ENCODE assay signal across 13 mouse cellular contexts in the genomic region with DNA sequence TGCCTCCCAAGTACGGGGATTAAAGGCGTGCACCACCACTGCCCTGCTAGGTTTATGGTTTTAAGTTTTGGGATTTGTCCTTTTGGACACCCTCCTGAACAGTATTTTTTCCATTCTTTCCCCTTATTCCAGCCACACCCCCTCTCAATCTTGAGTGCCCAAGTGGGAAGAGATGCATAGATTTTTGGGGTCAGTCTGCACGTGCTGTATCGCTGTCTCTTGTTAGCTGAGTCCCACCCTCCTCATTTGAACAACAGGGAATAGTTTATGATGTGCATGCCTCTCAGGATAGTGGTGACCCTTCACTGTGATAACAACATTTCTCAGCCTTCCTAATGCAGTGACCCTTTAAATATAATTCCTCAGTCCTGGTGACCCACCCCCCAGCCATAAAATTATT. TPM values are rescaled to one million over a fixed set of nuclear protein-coding genes. Genes with fewer than 3 reads are reported as not detected.
DNase-seq lines count a peak whose midpoint lies in the region; ATAC-seq and TF ChIP-seq lines count a peak whose summit lies in the region.
"Had no signal": no experiment of that assay in that cellular context is flagged by ENCODE, and none has a peak within 500 bp of the region (broad histone marks: within the 10 kb centered on the region; RNA-seq: fewer than 3 reads in every experiment).

No protein-coding gene starts in this region.

- TF ChIP-seq POLR2A in CH12.LX (IDR thresholded peaks at IDR 0.05; ENCODE audit: low read depth, low read length): no peak

- TF ChIP-seq CTCF in CH12.LX (conservative IDR thresholded peaks at IDR 0.05 in 1 of 2, IDR thresholded peaks at IDR 0.05 in 1 of 2; ENCODE audit: low read depth in 2 of 2, low read length in 2 of 2): no peak

- ATAC-seq in erythroblast, adult 5-6 weeks (replicated peaks; ENCODE audit: low FRiP score, poor library complexity, severe bottlenecking): no peak
- ATAC-seq in intestine, embryonic 14.5 days (replicated peaks; ENCODE audit: low FRiP score, low TSS enrichment, low read depth): no peak
- ATAC-seq in intestine, embryonic 16.5 days: no peak
- ATAC-seq in liver, embryonic 13.5 days (ENCODE audit: low read depth): no peak

- peaks cover 80% of the 10 kb centered on the region for H3K4me1 ChIP-seq in erythroblast, embryonic 14.5 days (ENCODE audit: control insufficient read depth)
- H3K4me1 ChIP-seq in intestine, embryonic 14.5 days (replicated peaks; ENCODE audit: control insufficient read depth, insufficient read depth, low read length): peaks cover 37% of the 10 kb centered on the region
- peaks cover 53% of the 10 kb centered on the region for H3K4me1 ChIP-seq in intestine, embryonic 16.5 days (ENCODE audit: control insufficient read depth, insufficient read depth, low read length)
- peaks cover 13 to 58% of the 10 kb centered on the region in 2 experiments for H3K4me1 ChIP-seq in CH12.LX (ENCODE audit: control insufficient read depth in 1 of 2, insufficient read depth in 2 of 2)
- peaks cover 80% of the 10 kb centered on the region for H3K4me1 ChIP-seq in liver, embryonic 13.5 days (replicated peaks)

- H3K79me2 ChIP-seq in CH12.LX (replicated peaks; ENCODE audit: control insufficient read depth, extremely low read depth, insufficient read depth, poor library complexity, severe bottlenecking): peaks cover 88% of the 10 kb centered on the region

- in situ Hi-C loops in CH12.LX (cut with MboI; ENCODE audit: low pct_ligation_motif_present, low pct_unique_long_range_greater_than_20kb, low sequenced_read_pairs): no loop called here

- 72% methylated on average over 4 of the region's 4 CpGs for WGBS in intestine, embryonic 14.5 days
- WGBS in intestine, embryonic 16.5 days: 60% methylated on average over 4 of the region's 4 CpGs
- 58% methylated on average over 4 of the region's 4 CpGs for WGBS in liver, embryonic 13.5 days (ENCODE audit: insufficient replicate concordance)

- H3K9ac ChIP-seq in intestine, embryonic 14.5 days (ENCODE audit: low read length): no peak overlapping the region
- no peak overlapping the region for H3K9ac ChIP-seq in intestine, embryonic 16.5 days (ENCODE audit: low read depth, low read length)
- H3K9ac ChIP-seq in CH12.LX (ENCODE audit: insufficient read depth, low read depth): peak overlapping the region; percentile 87; the same call in 1 of the 2 replicates
- peak overlapping the region; percentile 99 for H3K9ac ChIP-seq in liver, embryonic 13.5 days

- no peak for TF ChIP-seq EP300 in CH12.LX (IDR thresholded peaks at IDR 0.05; ENCODE audit: low read length)

- dilution Hi-C loops in CH12.LX (cut with MboI; ENCODE audit: extremely low pct_ligation_motif_present, extremely low pct_unique_long_range_greater_than_20kb, low sequenced_read_pairs): no loop called here

- H3K9me3 ChIP-seq in erythroblast, embryonic 14.5 days (ENCODE audit: control insufficient read depth, low read length): no peaks in the 10 kb centered on the region
- no peaks in the 10 kb centered on the region for H3K9me3 ChIP-seq in intestine, embryonic 14.5 days (ENCODE audit: control insufficient read depth, low read length)
- no peaks in the 10 kb centered on the region for H3K9me3 ChIP-seq in intestine, embryonic 16.5 days (ENCODE audit: control insufficient read depth, low read length)
- no peaks in the 10 kb centered on the region for H3K9me3 ChIP-seq in CH12.LX (replicated peaks; ENCODE audit: low read length)
- H3K9me3 ChIP-seq in liver, embryonic 13.5 days (replicated peaks): no peaks in the 10 kb centered on the region
- H3K9me3 ChIP-seq: hindbrain, embryonic 10.5 days had no signal

- no peak for TF ChIP-seq RAD21 in CH12.LX (IDR thresholded peaks at IDR 0.05; ENCODE audit: low read depth, low read length)

- peak overlapping the region; percentile 100 for H3K4me3 ChIP-seq in erythroblast, embryonic 14.5 days (replicated peaks)
- H3K4me3 ChIP-seq in intestine, embryonic 14.5 days (ENCODE audit: low read depth, low read length): no peak overlapping the region
- H3K4me3 ChIP-seq in intestine, embryonic 16.5 days (ENCODE audit: low read length): no peak overlapping the region
- H3K4me3 ChIP-seq in CH12.LX (replicated peaks in 1 of 3; ENCODE audit: low read depth in 2 of 3, low read length in 2 of 3, poor library complexity in 1 of 3): peak overlapping the region; percentile 37 to 100 (median 84)
- H3K4me3 ChIP-seq in liver, embryonic 13.5 days (replicated peaks): peak overlapping the region; percentile 95

- peaks cover 40% of the 10 kb centered on the region for H3K36me3 ChIP-seq in erythroblast, embryonic 14.5 days (ENCODE audit: control insufficient read depth)
- H3K36me3 ChIP-seq in intestine, embryonic 14.5 days (ENCODE audit: control insufficient read depth, insufficient read depth, low read length): no peaks in the 10 kb centered on the region
- no peaks in the 10 kb centered on the region for H3K36me3 ChIP-seq in intestine, embryonic 16.5 days (ENCODE audit: control insufficient read depth, insufficient read depth, low read length)
- H3K36me3 ChIP-seq in CH12.LX (replicated peaks in 1 of 2; ENCODE audit: control insufficient read depth in 1 of 2, insufficient read depth in 1 of 2, low read length in 1 of 2): peaks cover 0 to 18% of the 10 kb centered on the region in 2 experiments
- no peaks in the 10 kb centered on the region for H3K36me3 ChIP-seq in liver, embryonic 13.5 days
- H3K36me3 ChIP-seq: hindbrain, embryonic 10.5 days had no signal

- peak overlapping the region; percentile 89; the same call in 1 of the 2 replicates for H3K4me2 ChIP-seq in intestine, embryonic 14.5 days (ENCODE audit: low read length)
- no peak overlapping the region; the same call in 1 of the 2 replicates for H3K4me2 ChIP-seq in intestine, embryonic 16.5 days (ENCODE audit: low read depth, low read length)
- peak overlapping the region; percentile 92 for H3K4me2 ChIP-seq in CH12.LX (ENCODE audit: insufficient read depth, low read depth, poor library complexity, severe bottlenecking)
- H3K4me2 ChIP-seq in liver, embryonic 13.5 days: peak overlapping the region; percentile 82

- no peak overlapping the region for H3K27ac ChIP-seq in intestine, embryonic 14.5 days (ENCODE audit: low read depth)
- H3K27ac ChIP-seq in intestine, embryonic 16.5 days (ENCODE audit: low read length): no peak overlapping the region
- H3K27ac ChIP-seq in CH12.LX (ENCODE audit: insufficient read depth, low read depth): no peak overlapping the region
- H3K27ac ChIP-seq in liver, embryonic 13.5 days: peak overlapping the region; percentile 96
- H3K27ac ChIP-seq: hindbrain, embryonic 10.5 days had no signal

- H3K27me3 ChIP-seq in erythroblast, embryonic 14.5 days (ENCODE audit: control insufficient read depth): no peaks in the 10 kb centered on the region
- H3K27me3 ChIP-seq in intestine, embryonic 14.5 days (replicated peaks; ENCODE audit: control insufficient read depth, insufficient read depth, low read length): no peaks in the 10 kb centered on the region
- no peaks in the 10 kb centered on the region for H3K27me3 ChIP-seq in intestine, embryonic 16.5 days (replicated peaks; ENCODE audit: control insufficient read depth, insufficient read depth, low read length)
- H3K27me3 ChIP-seq in CH12.LX (replicated peaks): no peaks in the 10 kb centered on the region
- no peaks in the 10 kb centered on the region for H3K27me3 ChIP-seq in liver, embryonic 13.5 days

- no peak for DNase-seq in intestine, embryonic 14.5 days (ENCODE audit: low spot score)
- no peak for DNase-seq in CH12.LX (ENCODE audit: extremely low read depth)
- DNase-seq in liver, embryonic 13.5 days: no peak
- DNase-seq in cerebellum, postnatal 10 days: no peak
- no peak for DNase-seq in layer of hippocampus, adult 9-10 months (ENCODE audit: low spot score)
- DNase-seq: adrenal gland, postnatal 14 days; cerebellum, adult 2 months; kidney, postnatal 14 days; thymus, postnatal 4 days had no signal

TF ChIP-seq in CH12.LX, 34 proteins besides CTCF, POLR2A, EP300 and RAD21:
- TF ChIP-seq SIN3A (IDR thresholded peaks at IDR 0.05; ENCODE audit: low read length): peak; percentile 18; the same call in 1 of the 2 replicates
- peak; percentile 41; the same call in 1 of the 2 replicates for TF ChIP-seq MAX (IDR thresholded peaks at IDR 0.05; ENCODE audit: low read length)
- TF ChIP-seq MXI1 (IDR thresholded peaks at IDR 0.05; ENCODE audit: low read depth, low read length): peak; percentile 68
- peak; percentile 83 for TF ChIP-seq BHLHE40 (IDR thresholded peaks at IDR 0.05; ENCODE audit: low read depth, low read length)
- no peak for TF ChIP-seq CHD1 (IDR thresholded peaks at IDR 0.05; ENCODE audit: low read depth, low read length)
- no peak for TF ChIP-seq UBTF (IDR thresholded peaks at IDR 0.05; ENCODE audit: low read depth, low read length)
- TF ChIP-seq USF2 (conservative IDR thresholded peaks at IDR 0.05; ENCODE audit: low read depth, low read length): no peak
- TF ChIP-seq KAT2A (IDR thresholded peaks at IDR 0.05; ENCODE audit: insufficient replicate concordance, low read length): no peak
TF ChIP-seq in CH12.LX: peak in this region for 4.

RNA-seq across cellular contexts. Expression of a gene that starts 2.9 kb away (rescaled TPM):
- polyA plus RNA-seq in erythroblast, embryonic 14.5 days (2012): 31.7 and 32.8 TPM in 2 replicates
- 24.0 and 31.6 TPM in 2 replicates for total RNA-seq in erythroblast, adult 5-6 weeks (2015; ENCODE audit: low replicate concordance)
- total RNA-seq in erythroblast, adult 5-6 weeks (2017; ENCODE audit: low replicate concordance): 13.2 and 13.4 TPM in 2 replicates
- polyA plus RNA-seq in intestine, embryonic 14.5 days (2014; fragmentation: Nextera tagmentation; extraction: Ambion mirVana): 25.2 and 25.5 TPM in 2 replicates
- 16.5 and 16.7 TPM in 2 replicates for polyA plus RNA-seq in intestine, embryonic 16.5 days (2015; fragmentation: Nextera tagmentation; extraction: Ambion mirVana)
- total RNA-seq in CH12.LX (2012; rRNA removed): 94.1 and 106 TPM in 2 replicates
- 33.4 and 38.2 TPM in 2 replicates for total RNA-seq in CH12.LX (2014; rRNA removed)
- 222 and 284 TPM in 2 replicates for polyA plus RNA-seq in CH12.LX (2012; ENCODE audit: insufficient read length, low read depth)
- 19.9 and 21.6 TPM in 2 replicates for polyA plus RNA-seq in liver, embryonic 13.5 days (2015; fragmentation: Nextera tagmentation; extraction: Ambion mirVana)

Comparison
In these comparisons a context has a peak if more than half of its experiments do, and no peak if none do; other contexts are left out.
1. H3K4me3 ChIP-seq: peak in erythroblast, embryonic 14.5 days (single experiment), CH12.LX (3 of 3) and liver, embryonic 13.5 days (single experiment); none in intestine, embryonic 14.5 days (single experiment) and intestine, embryonic 16.5 days (single experiment).
2. H3K9ac ChIP-seq: peak in CH12.LX (single experiment) and liver, embryonic 13.5 days (single experiment); none in intestine, embryonic 14.5 days (single experiment) and intestine, embryonic 16.5 days (single experiment).